Mouse (Mus musculus) layer of hippocampus, postnatal 10 days (tissue): Measurements from ENCODE around the gene Aars2. TPM values are rescaled to one million over a fixed set of nuclear protein-coding genes. Genes with fewer than 3 reads are reported as not detected.

Source experiments
- DNase-seq, 2 experiments: peaks; one replicate each; pipeline ENCODE4 v3.0.0; 2021; ENCODE audit warnings: low spot score in 2 of 2
- total RNA-seq, 2 experiments: library from RNA; stranded (reverse); gene quantifications; 2 replicates each; pipeline ENCODE4 v1.2.3; 2021

Gene Aars2
- total RNA-seq, 2 experiments from 2014 or later: 19.5 to 22.6 TPM

DNA sequence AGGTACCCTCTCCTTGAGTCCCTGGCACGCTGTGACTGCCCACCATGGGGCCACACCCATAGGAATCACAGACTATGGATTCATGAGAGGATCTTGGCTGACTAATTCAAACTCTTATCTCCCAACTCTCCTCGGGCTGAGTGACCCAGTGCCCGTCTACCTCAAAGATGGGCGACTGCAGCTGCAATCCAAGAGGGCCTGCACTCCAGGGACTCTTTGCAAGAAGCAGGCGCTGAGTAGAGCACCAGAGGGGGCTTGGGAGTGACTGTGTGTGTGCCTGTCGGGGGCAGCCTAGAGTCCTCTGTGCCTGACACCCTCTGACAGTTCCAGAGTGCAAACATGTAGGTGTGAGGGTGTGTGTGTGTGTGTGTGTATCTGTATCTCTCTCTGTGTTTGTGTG lies 35.5 kb downstream of the Aars2 start:
- DNase-seq: no peak

DNA sequence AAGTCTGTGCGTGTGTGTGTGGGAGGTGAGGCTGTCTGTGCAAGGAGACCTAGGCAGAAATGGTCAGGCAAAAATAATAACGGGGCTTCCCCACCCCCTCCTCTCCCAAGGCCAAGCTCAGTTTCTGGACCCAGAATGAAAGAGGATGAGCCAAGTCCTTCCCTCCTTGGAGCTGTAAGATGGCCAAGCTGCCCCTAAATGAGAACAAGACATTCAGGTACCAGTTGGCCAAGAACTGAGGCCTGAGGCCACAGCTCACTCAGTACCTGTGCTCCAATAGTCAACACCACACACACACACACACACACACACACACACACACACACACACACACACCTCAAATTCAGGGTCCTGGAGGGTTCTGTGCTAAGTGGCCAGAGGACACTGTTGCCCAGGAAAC lies 36.1 kb downstream of the Aars2 start:
- no peak for DNase-seq

DNA sequence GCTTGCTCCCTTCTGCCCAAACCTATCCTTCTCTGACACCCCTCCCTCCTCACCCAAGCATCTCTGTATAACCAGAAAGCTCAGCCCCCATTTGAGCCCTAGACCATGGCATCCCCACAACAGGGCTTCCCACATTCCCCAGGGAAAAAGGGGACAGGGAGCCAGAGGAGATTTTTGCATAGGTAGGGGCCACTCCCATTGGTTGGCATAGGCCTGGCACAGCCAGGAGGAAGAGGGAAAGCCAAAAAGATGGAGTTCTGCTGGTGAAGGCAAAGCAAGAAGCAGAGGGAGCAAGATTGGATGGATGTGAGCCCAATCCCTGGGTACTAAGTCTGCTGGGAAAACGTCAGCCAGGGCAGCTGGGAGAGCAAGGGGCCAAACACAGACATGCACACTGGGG lies 36.5 kb downstream of the Aars2 start:
- DNase-seq: no peak

DNA sequence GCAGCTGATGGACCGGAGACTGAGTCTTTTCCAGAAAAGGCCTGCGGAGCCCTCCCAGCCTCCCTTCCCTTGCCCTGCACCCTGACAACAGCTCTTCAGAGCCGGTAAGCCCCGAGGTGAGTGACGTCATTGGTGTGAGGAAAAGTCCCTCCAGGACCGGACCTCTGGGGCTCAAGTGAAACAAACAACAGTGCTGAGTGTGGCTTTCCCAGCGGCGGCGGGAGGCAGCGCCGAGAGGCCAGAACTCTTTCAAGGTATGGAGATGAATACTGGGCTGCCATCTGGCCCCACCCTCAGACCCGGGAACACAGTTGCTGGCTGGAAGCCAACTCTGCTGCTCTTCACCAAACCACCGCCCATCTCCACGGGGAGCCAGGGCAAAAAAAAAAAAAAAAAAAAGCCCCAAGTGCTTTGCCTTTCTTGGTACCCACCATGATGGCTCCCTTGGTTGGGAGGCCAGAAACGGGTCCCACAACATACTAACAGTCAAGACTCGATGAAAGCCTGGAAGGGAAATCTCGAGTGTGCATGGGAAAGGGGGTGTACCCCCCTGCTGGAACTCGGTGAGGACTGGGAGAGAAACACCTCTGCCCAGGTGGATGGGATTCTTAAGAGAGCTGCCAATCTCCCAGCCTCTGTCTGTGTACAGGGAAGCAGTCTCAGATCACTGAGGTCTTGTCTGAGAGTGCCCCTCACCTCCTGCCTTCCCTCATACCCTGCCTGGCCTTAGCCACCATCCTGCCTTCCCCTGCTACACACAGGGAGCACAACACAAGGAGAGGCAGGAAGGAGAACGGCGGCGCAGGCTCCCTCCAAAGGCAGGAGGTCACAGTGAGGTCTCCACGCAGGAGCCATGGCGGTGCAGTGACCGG lies 37.6 kb downstream of the Aars2 start:
- no peak for DNase-seq

DNA sequence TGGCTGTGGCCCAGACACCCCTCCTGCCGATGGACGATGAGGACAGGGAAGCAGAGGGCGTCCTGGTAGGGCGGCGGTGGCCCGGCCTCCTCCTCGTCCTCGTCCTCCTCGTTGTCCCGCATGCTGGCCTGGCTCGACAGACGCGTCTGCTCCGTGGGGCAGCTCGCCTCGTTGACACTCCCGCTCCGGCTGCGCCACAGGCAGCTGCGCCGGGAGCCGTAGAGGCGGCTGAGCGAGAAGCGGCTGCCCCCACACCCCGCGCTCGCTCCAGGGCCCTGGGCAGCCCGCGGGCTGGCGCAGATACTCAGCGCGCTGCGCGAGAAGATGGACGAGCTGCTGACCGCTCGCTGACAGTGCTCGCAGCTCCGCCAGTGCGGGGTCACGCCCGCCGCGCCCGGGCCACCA lies 38.2 kb downstream of the Aars2 start:
- DNase-seq: no peak

DNA sequence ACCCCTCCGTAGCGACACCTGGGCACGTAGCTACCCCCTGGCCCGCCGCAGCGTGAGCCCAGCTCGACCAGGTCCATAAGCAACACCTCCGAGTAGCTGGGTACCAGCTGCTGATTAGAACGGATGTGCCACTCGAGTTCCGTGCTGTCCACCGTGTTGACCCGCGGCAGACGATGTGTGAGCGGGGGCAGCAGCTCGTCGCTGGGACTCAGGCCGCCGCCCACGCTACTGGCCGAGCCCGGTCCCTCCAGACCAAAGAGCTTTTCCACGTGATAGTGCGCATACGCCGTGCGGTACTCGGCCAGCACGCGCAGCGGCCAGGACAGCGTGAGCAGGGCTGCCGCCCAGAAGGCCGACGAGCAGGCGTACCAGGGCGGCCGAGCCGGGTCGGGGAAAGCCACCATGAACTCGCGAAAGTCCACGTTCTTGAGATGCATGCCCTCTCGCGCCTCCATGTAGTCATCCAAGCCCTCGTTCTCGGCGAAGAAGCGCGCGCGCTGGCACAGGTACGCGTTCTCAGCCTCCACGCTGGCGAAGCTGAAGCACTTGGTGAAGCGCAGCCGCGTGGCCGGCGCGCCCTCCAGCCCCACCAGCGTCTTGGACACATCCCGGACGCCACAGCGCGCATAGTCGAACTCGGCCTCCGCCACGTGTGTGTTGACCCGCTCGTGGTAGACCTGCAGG lies 38.8 kb downstream of the Aars2 start:
- no peak for DNase-seq

DNA sequence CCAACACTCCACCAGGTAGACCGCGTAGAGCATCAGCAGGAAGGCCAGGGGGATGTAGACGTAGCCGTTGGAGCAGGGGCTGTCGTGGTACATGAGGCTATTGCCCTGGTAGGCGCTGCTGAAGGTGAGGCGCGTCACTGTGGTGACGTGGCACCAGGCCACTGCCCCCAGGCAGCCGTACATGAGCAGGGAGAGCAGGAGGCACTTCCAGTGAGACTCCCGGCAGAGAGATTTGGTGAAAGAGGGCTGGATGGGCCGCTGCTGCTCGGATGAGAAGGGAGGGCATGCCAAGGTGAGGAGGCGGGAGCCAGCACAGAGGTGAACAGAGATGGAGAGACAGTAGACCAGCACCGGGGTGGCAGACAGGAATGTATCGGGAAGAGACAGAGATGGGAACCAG lies 40.3 kb downstream of the Aars2 start:
- no peak for DNase-seq

DNA sequence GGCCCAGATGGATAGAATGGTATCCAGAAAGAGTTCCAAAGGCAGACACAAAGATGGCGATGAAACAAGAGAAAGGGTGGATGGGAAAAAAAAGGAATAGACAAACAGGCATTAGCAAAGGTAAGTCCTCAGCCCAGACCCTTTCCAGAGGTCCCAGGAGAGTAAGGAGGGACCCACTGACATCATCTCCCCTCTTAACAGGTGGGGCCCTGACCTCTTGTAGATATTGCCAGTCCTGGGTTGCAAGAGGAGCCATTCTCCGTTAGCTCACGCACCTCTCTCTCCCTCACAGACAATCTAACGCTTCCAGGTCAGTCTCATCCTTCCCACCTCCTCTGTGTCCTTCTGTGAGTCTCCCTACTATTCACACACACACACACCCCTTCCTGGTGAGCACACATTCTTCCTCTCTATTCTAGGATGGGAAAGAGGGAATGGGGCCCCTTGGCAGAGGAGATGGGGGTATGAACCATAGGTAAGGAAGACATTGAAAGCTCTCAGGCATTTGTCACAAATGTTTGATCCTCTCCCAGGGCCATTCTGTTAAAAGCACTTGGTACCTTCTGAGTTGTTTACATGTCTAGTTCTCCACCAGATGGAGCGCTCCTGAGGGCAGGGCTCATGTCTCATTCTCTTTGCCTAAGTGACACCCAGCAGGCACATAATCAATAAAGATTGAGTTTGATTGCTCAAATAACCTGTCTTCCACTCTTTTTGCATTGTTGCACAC lies 41.0 kb downstream of the Aars2 start:
- DNase-seq: no peak

DNA sequence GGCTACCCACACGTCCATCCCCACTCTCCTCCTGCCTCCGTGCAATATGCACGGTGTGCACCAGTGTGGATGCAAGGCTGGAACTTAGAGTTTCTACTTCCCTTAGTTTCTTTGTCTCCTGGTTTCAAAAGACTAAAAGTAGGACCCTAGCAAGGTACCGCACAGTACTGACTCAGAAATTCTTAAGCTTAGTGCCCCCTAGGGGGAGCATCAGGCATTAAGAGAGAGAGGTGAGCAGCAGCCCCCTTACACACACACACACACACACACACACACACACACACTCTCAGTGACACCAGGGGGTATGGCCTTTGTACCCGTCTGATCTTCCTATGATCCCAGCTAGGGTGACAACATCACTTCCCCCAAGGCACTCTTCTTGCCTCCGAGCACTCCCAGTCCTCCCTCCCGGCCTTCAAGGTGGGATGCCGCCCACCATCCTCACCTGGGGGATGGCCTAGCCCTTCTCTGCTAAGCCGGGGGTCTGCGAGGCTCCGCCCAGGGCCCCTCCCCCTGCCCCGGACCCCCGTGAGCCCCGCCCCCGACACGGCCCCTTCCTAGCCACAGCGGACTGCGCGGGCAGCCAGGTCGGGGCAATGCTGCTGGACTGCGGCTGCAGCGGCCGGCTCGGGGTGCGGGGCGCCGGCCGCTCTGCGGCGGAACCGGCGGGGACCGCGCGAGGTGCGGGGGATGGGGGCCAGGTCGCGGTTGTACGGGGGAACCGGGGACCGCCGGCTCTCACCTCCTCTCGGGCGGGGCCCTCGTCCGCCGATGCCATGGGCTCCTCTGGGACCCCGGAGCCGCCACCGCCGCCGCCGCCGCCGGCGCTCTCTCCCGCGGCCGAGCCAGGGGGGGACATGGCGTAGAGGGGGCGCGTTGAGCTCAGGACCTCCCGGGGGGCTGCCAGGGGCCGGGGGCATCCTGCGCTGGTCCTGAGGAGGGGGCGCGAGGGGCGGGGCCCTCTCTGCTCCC lies 42.2 kb downstream of the Aars2 start:
- DNase-seq: peak; percentile 67 to 74

DNA sequence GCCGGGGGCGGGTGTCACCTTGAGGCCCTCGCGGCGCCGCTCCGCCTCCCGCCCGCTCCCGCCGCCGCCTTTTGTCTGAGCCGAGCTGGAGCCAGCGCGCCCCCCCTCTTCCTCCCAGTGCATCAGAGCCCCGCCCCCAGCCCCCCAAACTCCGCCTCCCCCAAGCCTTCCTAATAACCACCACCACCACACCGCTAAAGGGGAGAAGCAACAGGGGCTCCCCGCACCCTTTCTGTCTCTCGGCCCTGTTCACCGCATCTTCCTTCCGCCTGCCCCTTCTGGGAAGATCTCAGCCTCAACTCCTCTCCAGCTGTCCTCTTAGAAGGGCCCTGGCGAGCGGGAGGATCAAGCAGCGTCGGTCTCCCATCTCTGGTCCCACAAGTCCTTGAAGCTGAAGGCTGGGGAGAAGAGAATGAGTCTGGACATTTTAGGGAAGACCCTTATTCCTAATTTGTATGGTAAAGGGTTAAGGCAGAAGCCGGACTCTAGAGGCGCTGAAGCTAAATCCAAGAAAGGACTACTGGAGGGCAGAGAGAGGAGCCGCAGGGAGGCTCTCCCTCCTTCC lies 43.1 kb downstream of the Aars2 start, which contains the start of gene Tmem151b:
Tmem151b (minus strand) TSS at position 61 of the 565 bp plus-strand sequence.
- DNase-seq: peak; percentile 65 to 80

DNA sequence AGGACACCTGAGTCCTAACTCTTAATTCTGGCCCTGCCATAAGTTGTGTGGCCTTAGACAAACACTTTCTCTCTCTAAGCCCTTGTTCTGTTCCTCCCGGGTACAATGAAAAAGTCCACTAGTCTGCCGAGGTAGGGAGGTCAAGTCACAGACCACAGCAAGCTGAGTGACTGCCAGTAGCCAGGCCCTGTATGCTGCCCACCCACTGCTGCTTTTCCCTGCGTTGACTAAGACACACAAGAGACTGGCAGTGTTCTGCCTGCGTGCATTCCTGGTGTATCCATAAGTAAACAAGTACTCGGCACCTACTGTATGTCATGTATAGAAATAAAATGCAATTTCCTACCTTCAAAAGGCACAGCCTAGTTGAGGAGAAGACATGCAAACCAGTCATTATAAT lies 43.6 kb downstream of the Aars2 start:
- DNase-seq: no peak

DNA sequence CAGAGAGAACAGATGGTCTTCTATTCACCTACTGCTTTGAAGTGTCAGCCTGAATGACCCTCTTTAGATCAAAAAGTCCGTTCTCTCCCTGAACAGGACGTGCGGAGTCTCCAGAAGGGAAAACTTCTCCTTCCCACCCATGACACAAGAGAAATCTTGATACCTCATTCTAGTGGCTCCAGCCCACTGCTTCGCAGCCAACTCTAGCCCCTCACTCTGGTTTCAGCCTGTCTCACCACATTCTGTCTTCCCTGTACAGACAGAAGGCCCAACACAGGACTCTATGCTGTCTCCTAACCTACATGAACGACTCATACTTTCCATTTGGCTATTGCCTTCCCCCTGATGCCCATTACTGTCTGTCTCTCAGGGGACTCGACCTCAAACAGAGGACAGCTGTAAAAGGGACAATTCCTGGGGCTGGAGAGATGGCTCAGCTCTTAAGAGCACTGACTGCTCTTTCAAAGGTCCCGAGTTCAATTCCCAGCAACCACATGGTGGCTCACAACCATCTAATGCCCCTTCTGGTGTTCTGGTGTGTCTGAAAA lies 44.7 kb downstream of the Aars2 start:
- DNase-seq: no peak

DNA sequence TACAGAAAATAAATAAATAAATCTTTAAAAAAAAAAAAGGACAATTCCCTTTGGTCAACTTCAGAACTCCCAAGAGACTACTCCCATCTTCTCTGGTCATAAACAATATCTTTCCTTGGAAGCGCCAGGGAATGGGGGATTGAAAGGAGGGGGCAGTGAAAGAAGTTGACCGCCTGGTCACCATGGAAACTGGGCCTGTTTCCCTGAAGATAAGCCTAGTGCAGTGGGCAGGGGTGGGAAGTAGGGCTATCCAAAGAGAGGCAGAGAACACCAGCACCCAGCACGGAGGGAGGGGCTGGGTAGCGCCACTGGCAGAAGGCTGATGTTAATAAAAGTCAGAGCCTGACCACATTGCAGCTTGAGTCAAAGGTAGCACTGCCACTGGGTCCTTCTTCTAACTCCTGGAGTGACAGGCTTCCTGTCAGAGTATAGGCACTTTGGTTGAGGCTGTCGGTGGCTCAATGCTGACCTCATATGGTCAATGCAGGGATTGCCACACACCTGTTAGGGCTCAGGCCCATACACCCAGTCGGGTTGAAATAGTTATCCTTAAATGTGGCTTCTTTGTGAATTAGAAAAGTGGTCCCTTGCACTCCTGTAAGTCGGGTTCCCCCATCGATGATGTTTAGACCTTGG lies 45.3 kb downstream of the Aars2 start:
- DNase-seq: peak; percentile 89 to 91

DNA sequence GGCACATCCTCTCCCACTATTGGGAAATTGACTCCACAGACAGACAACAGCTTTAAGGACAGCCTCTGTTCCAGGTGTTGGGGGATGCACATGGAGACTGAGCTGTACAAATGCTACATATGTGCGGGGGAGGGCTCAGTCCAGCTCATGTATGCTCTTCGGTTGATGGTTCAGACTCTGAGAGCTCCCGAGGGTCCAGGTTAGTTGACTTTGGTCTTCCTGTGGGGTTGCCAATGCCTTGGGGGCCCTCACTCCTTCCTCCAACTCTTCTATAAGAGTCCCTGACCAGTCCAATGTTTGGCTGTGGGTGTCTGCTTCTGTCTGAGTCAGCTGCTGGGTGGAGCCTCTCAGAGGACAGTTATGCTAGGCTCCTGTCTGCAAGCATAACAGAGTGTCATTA lies 46.4 kb downstream of the Aars2 start:
- DNase-seq: no peak

DNA sequence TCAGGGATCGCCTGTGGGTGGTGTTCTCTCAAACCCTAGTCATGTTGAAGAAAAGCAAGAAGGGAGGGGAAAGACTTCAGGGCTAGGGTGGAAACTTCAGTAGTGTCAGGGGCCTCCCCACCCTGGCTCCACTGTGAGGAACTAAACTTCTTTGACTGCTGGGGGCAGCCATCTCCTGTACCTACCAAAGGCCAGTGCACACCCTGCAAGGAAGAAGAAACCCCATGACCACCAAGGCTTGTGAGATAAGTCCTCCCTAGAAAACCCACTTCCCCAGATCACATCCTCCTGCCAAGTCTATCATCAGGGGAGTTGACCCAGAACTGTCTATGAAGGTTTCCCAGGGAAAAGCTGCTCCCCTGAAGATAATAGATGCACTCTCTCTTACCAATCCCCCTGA lies 47.8 kb downstream of the Aars2 start:
- no peak for DNase-seq

DNA sequence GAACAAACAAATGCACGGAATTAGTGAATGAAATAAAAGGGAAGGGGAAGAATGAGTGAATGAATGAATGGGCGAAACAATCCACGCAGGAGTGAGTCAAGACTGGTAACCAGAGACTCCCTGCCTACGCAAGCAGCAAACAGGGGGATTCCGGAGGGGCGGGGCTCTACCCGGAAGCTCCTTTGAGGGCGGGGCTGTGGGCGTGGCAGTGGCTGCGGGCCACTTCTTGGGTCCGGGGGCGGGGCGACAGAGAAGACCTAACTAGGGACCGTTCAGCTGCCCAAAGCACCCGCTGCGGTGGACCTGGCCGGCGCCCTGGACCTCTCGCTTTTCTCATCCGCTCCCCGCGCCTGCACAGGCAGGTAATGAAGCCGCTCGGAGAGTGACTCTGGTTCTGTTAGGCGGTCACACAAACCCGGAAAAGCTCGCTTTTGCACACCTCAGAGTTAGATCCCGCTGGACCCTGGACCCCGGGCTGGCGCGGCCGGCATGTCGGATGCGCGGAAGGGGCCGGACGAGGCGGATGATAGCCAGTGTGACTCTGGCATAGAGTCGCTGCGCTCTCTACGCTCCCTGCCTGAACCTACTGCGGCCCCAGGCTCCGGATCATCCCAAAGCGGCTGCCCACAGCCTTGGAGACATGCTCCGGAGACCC lies 48.9 kb downstream of the Aars2 start, which contains the start of gene Nfkbie:
Nfkbie (plus strand) TSS at position 252 of the 655 bp plus-strand sequence.
- DNase-seq: peak; percentile 88 to 93

DNA sequence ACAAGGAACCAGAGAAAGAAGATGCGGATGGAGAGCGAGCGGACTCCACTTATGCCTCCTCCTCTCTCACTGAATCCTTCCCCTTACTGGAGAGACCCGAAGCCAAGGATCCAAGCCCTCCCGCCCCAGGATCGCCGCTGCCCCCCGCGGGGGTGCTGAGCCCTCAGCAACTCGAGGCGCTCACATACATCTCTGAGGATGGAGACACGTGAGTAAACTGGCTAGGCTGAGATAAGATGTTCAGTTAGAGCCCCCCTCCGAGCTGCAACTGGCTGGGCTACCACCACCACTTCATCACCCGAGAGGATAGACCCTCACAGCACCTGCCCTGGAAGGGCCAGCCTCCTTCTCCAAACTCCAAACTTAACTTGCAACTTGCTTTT lies 49.5 kb downstream of the Aars2 start:
- no peak for DNase-seq

DNA sequence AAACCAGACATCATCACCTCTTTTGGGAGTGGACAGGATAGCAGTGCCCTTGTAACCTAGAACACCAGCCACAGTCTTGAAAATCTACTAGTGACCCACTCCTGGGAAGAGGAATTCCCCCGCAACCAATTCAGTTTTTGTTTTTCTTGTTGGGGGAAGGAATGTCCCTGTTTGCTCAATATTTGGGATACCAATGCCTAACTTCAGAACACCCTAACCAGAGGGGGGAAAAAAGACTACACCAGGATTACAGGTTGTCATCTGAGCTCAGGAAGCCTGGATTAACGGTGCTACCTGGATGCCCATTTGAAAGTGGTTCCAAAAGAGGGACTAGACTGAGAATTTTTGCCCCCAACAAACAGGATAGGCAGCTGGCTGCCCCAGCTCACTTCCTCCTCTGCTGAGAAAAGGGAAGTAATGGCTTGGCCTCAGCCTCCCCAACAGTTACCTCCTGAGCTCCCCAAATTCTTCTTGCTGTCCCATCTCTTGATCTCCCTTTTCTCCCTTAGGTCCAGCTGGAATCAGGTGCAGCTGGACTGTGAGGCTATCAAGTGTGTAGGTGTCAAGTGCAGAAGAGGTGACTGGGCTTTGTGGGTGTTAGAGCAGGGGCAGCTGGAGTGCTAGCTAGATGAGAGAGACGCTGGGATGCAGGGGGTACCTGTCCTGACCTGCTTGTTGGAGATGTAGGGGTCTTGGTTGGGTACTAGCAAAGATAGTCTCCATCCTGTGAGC lies 50.0 kb downstream of the Aars2 start:
- no peak for DNase-seq
